Mouse (Mus musculus): Measurements from ENCODE around the gene Eefsec.

DNA sequence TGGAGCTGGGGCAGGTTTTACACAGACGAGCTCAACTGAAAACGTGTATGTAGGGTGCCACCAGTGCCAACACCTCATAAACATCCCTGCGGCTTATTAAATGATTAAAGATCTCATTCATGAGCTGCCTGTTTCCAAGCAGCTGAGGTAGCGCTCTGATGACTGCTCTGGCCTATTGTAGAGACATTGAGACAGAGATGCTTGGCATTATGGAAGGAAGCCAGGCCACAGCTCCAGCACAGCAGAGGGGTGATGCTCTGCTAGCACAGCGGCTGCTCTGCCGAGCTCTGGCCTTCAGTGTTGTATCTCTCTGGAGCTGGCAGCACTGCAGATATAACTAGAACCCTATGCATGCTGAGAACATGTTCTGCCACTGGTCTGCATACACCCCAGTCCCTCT, 47.4 kb upstream of the Eefsec start:
- TF ChIP-seq CTCF (IDR thresholded peaks at IDR 0.05; ENCODE audit: extremely low read depth, insufficient read length, insufficient replicate concordance, low read depth, low read length) (no peak), POLR2A (IDR thresholded peaks at IDR 0.05; ENCODE audit: low read depth, low read length) (no peak)

Data from small intestine, adult 2 months (tissue).